Mouse (Mus musculus) thymus, adult 2 months (tissue): ENCODE measurements at regions not wholly inside any gene's neighbourhood (a gene's known extent, or its start where the extent isn't known, plus 50 kb on each side); places are given as distances from the start of the nearest gene placed in this dataset.

ENCODE experiments used
- DNase-seq: peaks from one replicate; pipeline ENCODE4 v3.0.0; 2021
- H3K27ac ChIP-seq: fragments of 200-500 bp; 2 replicates; pipeline ENCODE4 v1.5.1; 2012; ENCODE audit warnings: low read length, control low read depth; ENCODE audit not compliant: control insufficient read depth, insufficient read depth
- H3K27me3 ChIP-seq: fragments of 200-500 bp; 2 replicates; pipeline ENCODE4 v1.6.1; 2012; ENCODE audit warnings: mild to moderate bottlenecking, low read length, moderate library complexity, mixed read lengths; ENCODE audit not compliant: control insufficient read depth, insufficient read depth
- H3K36me3 ChIP-seq: fragments of 200-500 bp; 2 replicates; pipeline ENCODE4 v1.6.1; 2012; ENCODE audit warnings: mild to moderate bottlenecking, low read length, moderate library complexity; ENCODE audit not compliant: control insufficient read depth, insufficient read depth
- H3K4me1 ChIP-seq: fragments of 200-500 bp; replicated peaks from 2 replicates; pipeline ENCODE4 v1.6.1; 2012; ENCODE audit warnings: low read length; ENCODE audit not compliant: control insufficient read depth, insufficient read depth
- H3K4me3 ChIP-seq: fragments of 200-500 bp; 2 replicates; pipeline ENCODE4 v1.5.1; 2012; ENCODE audit warnings: mild to moderate bottlenecking, low read length, control low read depth, moderate library complexity; ENCODE audit not compliant: control insufficient read depth, insufficient read depth
- CTCF ChIP-seq: fragments of 200-500 bp; IDR thresholded peaks from 2 replicates; pipeline ENCODE4 v1.5.1; 2012; ENCODE audit warnings: mild to moderate bottlenecking, control low read depth, low read length, moderate library complexity, borderline replicate concordance; ENCODE audit not compliant: control insufficient read depth, poor library complexity, insufficient read depth; ENCODE audit errors: extremely low read depth
- POLR2A ChIP-seq: fragments of 200-500 bp; IDR thresholded peaks from 2 replicates; pipeline ENCODE4 v1.6.1; 2012; ENCODE audit warnings: mild to moderate bottlenecking, low read length, control low read depth, moderate library complexity; ENCODE audit not compliant: control insufficient read depth, poor library complexity, insufficient read depth; ENCODE audit errors: extremely low read depth
- WGBS: fragments of 180-500 bp; shearing (Covaris S2); methylation state at CpG from one replicate; pipeline ENCODE4 v1.1.7; 2018; 5-methylcytosine and 5-hydroxymethylcytosine counted together

GRCm38 (mm10) chr13:51975801-51976601 lies 129.5 kb downstream of the Gadd45g start:
- Histone ChIP-seq H3K4me1 (peaks cover 20% of the 10 kb centered on the region), H3K27ac (no peak overlapping the region), H3K4me3 (no peak overlapping the region), H3K27me3 (no peaks in the 10 kb centered on the region), H3K36me3 (no peaks in the 10 kb centered on the region)
- WGBS, result 84% methylated on average over 7 of the region's 7 CpGs
- DNase-seq, result no peak
- TF ChIP-seq POLR2A (no peak), CTCF (no peak)

- Histone ChIP-seq H3K4me3 (no peak overlapping the region), H3K27ac (no peak overlapping the region), H3K27me3 (no peaks in the 10 kb centered on the region), H3K4me1 (peaks cover 20% of the 10 kb centered on the region), H3K36me3 (no peaks in the 10 kb centered on the region)
- TF ChIP-seq CTCF (no peak), POLR2A (no peak)
- 94% methylated on average over 6 of the region's 6 CpGs for WGBS
- no peak for DNase-seq
These were observed 130.2 kb downstream of the Gadd45g start for GRCm38 (mm10) chr13:51976620-51977214.

GRCm38 (mm10) chr13:51979301-51979977 lies 133.0 kb downstream of the Gadd45g start:
- H3K4me1 ChIP-seq, result peaks cover 29% of the 10 kb centered on the region
- no peak for DNase-seq
- H3K4me3 ChIP-seq, result no peak overlapping the region
- H3K27me3 ChIP-seq, result no peaks in the 10 kb centered on the region
- no peaks in the 10 kb centered on the region for H3K36me3 ChIP-seq
- no peak overlapping the region for H3K27ac ChIP-seq
- 93% methylated on average over 5 of the region's 5 CpGs for WGBS
- TF ChIP-seq POLR2A (no peak), CTCF (no peak)

- H3K27me3 ChIP-seq, result no peaks in the 10 kb centered on the region
- WGBS, result 77% methylated on average over 1 of the region's 1 CpGs
- no peak overlapping the region for H3K27ac ChIP-seq
- H3K36me3 ChIP-seq, result no peaks in the 10 kb centered on the region
- DNase-seq, result no peak
- H3K4me3 ChIP-seq, result no peak overlapping the region
- TF ChIP-seq POLR2A (no peak), CTCF (no peak)
- peaks cover 21% of the 10 kb centered on the region for H3K4me1 ChIP-seq
These were observed 133.9 kb downstream of the Gadd45g start for GRCm38 (mm10) chr13:51980344-51980743.

GRCm38 (mm10) chr13:51983002-51983401 lies 136.5 kb downstream of the Gadd45g start:
- WGBS, result 92% methylated on average over 8 of the region's 8 CpGs
- DNase-seq, result no peak
- no peak for TF ChIP-seq CTCF
- TF ChIP-seq POLR2A, result no peak
- Histone ChIP-seq H3K4me3 (no peak overlapping the region), H3K27ac (no peak overlapping the region), H3K4me1 (peaks cover 15% of the 10 kb centered on the region), H3K36me3 (no peaks in the 10 kb centered on the region), H3K27me3 (no peaks in the 10 kb centered on the region)

- no peaks in the 10 kb centered on the region for H3K27me3 ChIP-seq
- H3K36me3 ChIP-seq, result no peaks in the 10 kb centered on the region
- TF ChIP-seq POLR2A, result no peak
- no peak for TF ChIP-seq CTCF
- no peak overlapping the region for H3K4me3 ChIP-seq
- DNase-seq, result no peak
- WGBS, result 13% methylated on average over 5 of the region's 5 CpGs
- no peak overlapping the region for H3K27ac ChIP-seq
- peaks cover 15% of the 10 kb centered on the region for H3K4me1 ChIP-seq
These were observed 137.1 kb downstream of the Gadd45g start for GRCm38 (mm10) chr13:51983575-51983974.
